Mouse (Mus musculus) MEL (cell line): ENCODE results near the gene Htr2a.

Experiments
- POLR2A ChIP-seq, 2 experiments: IDR thresholded peaks; 2 replicates each; pipeline ENCODE4 v1.6.1; 2011 to 2012; ENCODE audit warnings: low read length in 2 of 2, mild to moderate bottlenecking in 2 of 2, control low read depth in 1 of 2, improper control_type of control experiment in 1 of 2, low read depth in 1 of 2, moderate library complexity in 1 of 2; ENCODE audit not compliant: control insufficient read depth in 1 of 2, insufficient read depth in 1 of 2, poor library complexity in 1 of 2
- TCF12 ChIP-seq: IDR thresholded peaks from 2 replicates; pipeline ENCODE4 v1.6.1; 2014; ENCODE audit warnings: low read depth, mild to moderate bottlenecking, inconsistent platforms, low read length, improper control_type of control experiment, moderate library complexity
- ZMIZ1 ChIP-seq: IDR thresholded peaks from 2 replicates; pipeline ENCODE4 v1.6.1; 2012; ENCODE audit warnings: low read depth, mild to moderate bottlenecking, inconsistent platforms, low read length, improper control_type of control experiment, moderate library complexity

- TF ChIP-seq POLR2A (IDR thresholded peaks at IDR 0.05; ENCODE audit: control insufficient read depth in 1 of 2, insufficient read depth in 1 of 2, low read depth in 1 of 2, low read length in 2 of 2, poor library complexity in 1 of 2) = no peak
- TF ChIP-seq ZMIZ1 = no peak
- TF ChIP-seq TCF12 = no peak
These were observed 39.1 kb upstream of the Htr2a start for GRCm38 (mm10) chr14:74601333-74602087.
